Mouse (Mus musculus) forebrain, postnatal 0 days (tissue): ENCODE data around the gene Pnp. TPM values are rescaled to one million over a fixed set of nuclear protein-coding genes. Genes with fewer than 3 reads are reported as not detected.
"Not testable (repeated sequence)": the region's sequence is repeated elsewhere in the genome, so short reads cannot be mapped to it uniquely, and the experiment has no call there.

Experiments
- ATAC-seq: fragments of 200-750 bp; cut with Nextera tagmentation; 2 replicates; pipeline ENCODE4 v1.8.0; 2017; ENCODE audit warnings: mild to moderate bottlenecking, moderate library complexity
- DNase-seq: peaks from one replicate; pipeline ENCODE4 v3.0.0-alpha.2; 2015
- H3K27ac ChIP-seq: fragments of 300-500 bp; sonication (generic); 2 replicates; pipeline ENCODE4 v1.5.1; 2014; ENCODE audit warnings: low read depth, mild to moderate bottlenecking, antibody characterized with exemption, low read length, moderate library complexity, mixed read lengths
- H3K27me3 ChIP-seq: fragments of 300-500 bp; sonication (generic); 2 replicates; pipeline ENCODE4 v1.6.1; 2014; ENCODE audit warnings: mild to moderate bottlenecking, low read length, mixed read lengths; ENCODE audit not compliant: insufficient read depth
- H3K36me3 ChIP-seq: fragments of 300-500 bp; sonication (generic); 2 replicates; pipeline ENCODE4 v1.6.1; 2014; ENCODE audit warnings: mild to moderate bottlenecking, moderate library complexity; ENCODE audit not compliant: insufficient read depth
- H3K4me1 ChIP-seq: fragments of 300-500 bp; sonication (generic); 2 replicates; pipeline ENCODE4 v1.6.1; 2014; ENCODE audit warnings: antibody characterized with exemption; ENCODE audit not compliant: insufficient read depth
- H3K4me2 ChIP-seq: fragments of 300-500 bp; sonication (generic); 2 replicates; pipeline ENCODE4 v1.6.1; 2014; ENCODE audit warnings: low read depth, mild to moderate bottlenecking, moderate library complexity
- H3K4me3 ChIP-seq: fragments of 300-500 bp; sonication (generic); 2 replicates; pipeline ENCODE4 v1.5.1; 2014; ENCODE audit warnings: low read depth, low read length, mixed read lengths
- H3K9ac ChIP-seq: fragments of 300-500 bp; sonication (generic); 2 replicates; pipeline ENCODE4 v1.6.1; 2014; ENCODE audit warnings: mild to moderate bottlenecking
- H3K9me3 ChIP-seq: fragments of 300-500 bp; sonication (generic); 2 replicates; pipeline ENCODE4 v1.6.1; 2016; ENCODE audit warnings: low read length
- CTCF ChIP-seq: sonication (generic); IDR thresholded peaks from 2 replicates; pipeline ENCODE4 v1.5.1; 2016; ENCODE audit warnings: antibody characterized with exemption, control low read depth, low read depth
- WGBS: fragments of 180-500 bp; shearing (Covaris S2); extraction: QIAGEN DNeasy Blood & Tissue Kit; methylation state at CpG from one replicate; pipeline ENCODE4 v1.1.7; 2014; 5-methylcytosine and 5-hydroxymethylcytosine counted together
- polyA plus RNA-seq: library from polyadenylated mRNA; unstranded; fragments of >200 nt; fragmentation: Nextera tagmentation; extraction: Ambion mirVana; gene quantifications from 2 replicates; pipeline ENCODE4 v1.2.1, GENCODE M21; 2015
- total RNA-seq: library from RNA; depleted of rRNA; stranded (reverse); fragments of >200 nt; gene quantifications from 2 replicates; pipeline ENCODE4 v1.2.3, GENCODE M21; 2014

Pnp gene
- total and polyA plus RNA-seq, 2 experiments from 2014 or later, result 13.1 to 20.0 TPM

- Histone ChIP-seq H3K27me3 (no peaks in the 10 kb centered on the region), H3K4me3 (no peak overlapping the region), H3K9me3 (no peaks in the 10 kb centered on the region), H3K27ac (no peak overlapping the region), H3K36me3 (peaks cover 34% of the 10 kb centered on the region), H3K4me1 (no peaks in the 10 kb centered on the region), H3K4me2 (no peak overlapping the region), H3K9ac (no peak overlapping the region)
- WGBS, result 54% methylated on average over 3 of the region's 3 CpGs
- no peak for ATAC-seq
- no peak for TF ChIP-seq CTCF
- no peak for DNase-seq
Measured at GRCm38 (mm10) chr14:50911356-50911755, 19.5 kb upstream of the Pnp start.

GRCm38 (mm10) chr14:50923437-50923836 is 7.4 kb upstream of the Pnp start:
- Histone ChIP-seq H3K9ac (0 out of 2 replicates have a peak overlapping the region, but pooled peaks have one; percentile 62), H3K36me3 (peaks cover 30% of the 10 kb centered on the region), H3K4me1 (peaks cover 12% of the 10 kb centered on the region; the same call in 1 of the 2 replicates), H3K4me2 (peak overlapping the region; percentile 84), H3K4me3 (peak overlapping the region; percentile 70; the same call in 1 of the 2 replicates)
- not testable (repeated sequence) for ATAC-seq, H3K27ac ChIP-seq, H3K27me3 ChIP-seq, H3K9me3 ChIP-seq, DNase-seq
- 71% methylated on average over 1 of the region's 1 CpGs for WGBS

GRCm38 (mm10) chr14:50924281-50925064 is 6.4 kb upstream of the Pnp start, which contains the start of the genes Osgep and Apex1:
Gene Osgep, minus strand, starts transcription at chr14:50924893.
Gene Apex1, plus strand, starts transcription at chr14:50924968.
- peak; percentile 97 for ATAC-seq

GRCm38 (mm10) chr14:50925111-50925920 is 5.6 kb upstream of the Pnp start:
- Histone ChIP-seq H3K4me1 (peaks cover 20% of the 10 kb centered on the region), H3K27me3 (no peaks in the 10 kb centered on the region), H3K9me3 (no peaks in the 10 kb centered on the region), H3K27ac (peak overlapping the region; percentile 83), H3K36me3 (peaks cover 27% of the 10 kb centered on the region), H3K4me2 (peak overlapping the region; percentile 84), H3K4me3 (peak overlapping the region; percentile 70), H3K9ac (peak overlapping the region; percentile 62)
- ATAC-seq (peak; percentile 52), DNase-seq (no peak)
- TF ChIP-seq CTCF, result no peak
- 2% methylated on average over 38 of the region's 38 CpGs for WGBS

More at GRCm38 (mm10) chr14:50924281-50925064, 6.4 kb upstream of the Pnp start, which contains the start of the genes Osgep and Apex1:
- Histone ChIP-seq H3K4me2 (peak within 1 kb of the TSS; percentile 84), H3K9ac (peak within 1 kb of the TSS; percentile 62), H3K27ac (peak within 1 kb of the TSS; percentile 83), H3K9me3 (no peaks in the 10 kb centered on the region), H3K4me1 (peaks cover 15% of the 10 kb centered on the region), H3K27me3 (no peaks in the 10 kb centered on the region), H3K36me3 (peaks cover 27% of the 10 kb centered on the region), H3K4me3 (peak within 1 kb of the TSS; percentile 70)
- under 1% methylated on average over 57 of the region's 57 CpGs for WGBS
- DNase-seq, result peak; percentile 99
- TF ChIP-seq CTCF, result 0 out of 2 replicates have a peak, but pooled peaks have one; percentile 4

GRCm38 (mm10) chr14:50927366-50927765 is 3.5 kb upstream of the Pnp start:
- H3K27ac ChIP-seq, result no peak overlapping the region
- H3K36me3 ChIP-seq, result peaks cover 27% of the 10 kb centered on the region
- H3K4me3 ChIP-seq, result no peak overlapping the region
- WGBS, result 73% methylated on average over 3 of the region's 3 CpGs
- no peak for TF ChIP-seq CTCF
- no peaks in the 10 kb centered on the region for H3K9me3 ChIP-seq
- H3K4me2 ChIP-seq, result no peak overlapping the region
- peaks cover 20% of the 10 kb centered on the region for H3K4me1 ChIP-seq
- no peaks in the 10 kb centered on the region for H3K27me3 ChIP-seq
- ATAC-seq, result no peak
- H3K9ac ChIP-seq, result no peak overlapping the region
- DNase-seq, result no peak

GRCm38 (mm10) chr14:50929951-50930350 is 931 bp upstream of the Pnp start:
- peak overlapping the region; percentile 62 for H3K4me2 ChIP-seq
- H3K9me3 ChIP-seq, result no peaks in the 10 kb centered on the region
- TF ChIP-seq CTCF, result no peak
- peaks cover 27% of the 10 kb centered on the region for H3K36me3 ChIP-seq
- DNase-seq, result no peak
- 15% methylated on average over 10 of the region's 10 CpGs for WGBS
- ATAC-seq, result no peak
- peak overlapping the region; percentile 86 for H3K9ac ChIP-seq
- H3K27ac ChIP-seq, result peak overlapping the region; percentile 90
- H3K27me3 ChIP-seq, result no peaks in the 10 kb centered on the region
- peaks cover 15% of the 10 kb centered on the region for H3K4me1 ChIP-seq
- peak overlapping the region; percentile 81 for H3K4me3 ChIP-seq

GRCm38 (mm10) chr14:50930377-50930753 is 517 bp upstream of the Pnp start:
- peaks cover 15% of the 10 kb centered on the region for H3K4me1 ChIP-seq
- no peak for TF ChIP-seq CTCF
- no peak for DNase-seq
- H3K4me3 ChIP-seq, result peak overlapping the region; percentile 81
- H3K9ac ChIP-seq, result peak overlapping the region; percentile 86
- peak; percentile 21 for ATAC-seq
- WGBS, result 4% methylated on average over 34 of the region's 38 CpGs
- no peaks in the 10 kb centered on the region for H3K27me3 ChIP-seq
- H3K4me2 ChIP-seq, result peak overlapping the region; percentile 62
- peaks cover 27% of the 10 kb centered on the region for H3K36me3 ChIP-seq
- H3K9me3 ChIP-seq, result no peaks in the 10 kb centered on the region
- H3K27ac ChIP-seq, result peak overlapping the region; percentile 90
